Mouse (Mus musculus): ENCODE results near the gene Trim11.

The Trim11 gene

DNA sequence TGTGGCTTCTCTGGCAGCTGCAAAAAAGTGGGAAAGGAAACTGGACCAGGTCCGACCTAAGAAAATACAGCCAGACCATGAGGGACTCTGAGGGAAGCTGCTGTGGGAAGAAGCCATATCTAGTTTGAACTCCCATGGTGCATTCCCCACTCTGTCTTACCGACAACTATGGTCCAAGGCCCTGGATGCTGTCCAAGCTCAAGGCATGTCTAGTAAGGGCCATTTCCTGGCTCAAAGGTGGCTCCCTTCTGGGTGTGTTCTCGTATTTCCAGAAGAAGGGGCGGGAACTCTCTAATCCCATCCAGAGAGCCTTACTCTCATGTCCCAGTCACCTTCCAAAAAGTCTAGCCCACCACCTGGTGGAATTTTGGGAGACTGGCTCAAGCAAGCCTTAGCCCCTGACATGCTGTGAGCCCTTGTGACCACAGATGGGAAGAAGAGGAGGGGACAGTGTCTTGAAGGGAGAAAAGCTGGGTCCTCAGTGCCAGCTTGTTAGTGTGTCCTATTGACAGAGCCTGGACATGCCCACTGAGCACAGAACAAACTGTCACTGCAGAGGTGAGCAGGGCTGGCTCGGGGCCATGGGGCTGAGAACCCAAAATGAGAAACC, 2.6 kb downstream of the Trim11 start:
- DNase-seq (ENCODE audit: low read depth), result peak; percentile 34

GRCm38 (mm10) chr11:58981541-58982447, 3.9 kb downstream of the Trim11 start:
- peak; percentile 54 for DNase-seq (ENCODE audit: low read depth)

- DNase-seq (ENCODE audit: low read depth), result no peak
These were observed 4.7 kb downstream of the Trim11 start for GRCm38 (mm10) chr11:58982471-58983097.

DNA sequence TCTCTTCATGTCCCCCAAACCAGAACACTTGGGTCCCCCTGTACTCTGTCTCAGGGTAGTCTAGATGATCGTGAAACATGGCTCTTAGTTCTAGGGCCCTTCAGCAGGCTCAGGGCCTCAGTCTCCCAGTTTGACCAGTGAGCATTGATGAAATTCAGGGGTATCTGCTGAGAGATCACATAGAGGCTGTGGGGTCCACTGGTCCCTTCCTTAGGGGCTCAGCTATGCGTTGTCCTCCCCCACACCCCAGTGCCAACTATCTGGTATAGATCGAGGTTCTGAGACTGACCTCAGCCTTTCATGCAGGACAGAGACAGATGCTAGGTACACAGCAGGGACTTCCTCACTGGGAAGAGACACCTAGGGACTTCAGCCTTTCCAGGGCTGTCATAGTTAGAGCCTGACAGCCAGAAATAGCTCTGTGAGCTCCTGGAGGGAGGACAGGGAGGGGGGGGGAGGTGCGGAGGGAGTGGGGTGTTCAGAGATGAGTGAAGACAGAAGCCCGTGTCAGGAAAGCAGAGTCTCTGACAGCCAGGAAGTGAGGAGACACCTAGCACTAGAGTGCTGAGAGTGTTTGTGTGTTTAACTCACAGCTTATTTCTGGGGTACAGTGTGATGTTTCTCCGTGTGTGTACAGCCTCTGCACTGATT, 5.9 kb downstream of the Trim11 start:
- no peak for DNase-seq (ENCODE audit: low read depth)

DNA sequence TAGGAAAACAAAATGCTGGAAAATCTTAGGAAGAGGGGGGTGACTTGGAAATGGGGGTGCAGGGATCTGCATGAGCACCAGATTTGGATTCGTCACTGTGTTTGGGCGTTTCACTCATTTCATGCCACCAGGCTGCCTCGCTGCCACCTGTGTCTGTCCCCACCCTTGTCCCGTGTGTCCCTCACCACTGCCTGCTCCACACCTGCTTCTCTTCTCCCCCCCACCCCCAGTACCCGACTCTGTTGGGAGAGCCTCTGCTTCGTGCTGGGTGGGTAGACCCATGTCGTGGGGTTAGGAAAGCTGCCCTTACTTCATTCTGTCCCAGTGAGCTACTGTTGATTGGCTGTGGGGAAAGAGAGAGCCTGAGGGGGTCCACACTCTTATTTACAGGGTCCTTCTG, 6.8 kb downstream of the Trim11 start:
- no peak for DNase-seq (ENCODE audit: low read depth)

DNA sequence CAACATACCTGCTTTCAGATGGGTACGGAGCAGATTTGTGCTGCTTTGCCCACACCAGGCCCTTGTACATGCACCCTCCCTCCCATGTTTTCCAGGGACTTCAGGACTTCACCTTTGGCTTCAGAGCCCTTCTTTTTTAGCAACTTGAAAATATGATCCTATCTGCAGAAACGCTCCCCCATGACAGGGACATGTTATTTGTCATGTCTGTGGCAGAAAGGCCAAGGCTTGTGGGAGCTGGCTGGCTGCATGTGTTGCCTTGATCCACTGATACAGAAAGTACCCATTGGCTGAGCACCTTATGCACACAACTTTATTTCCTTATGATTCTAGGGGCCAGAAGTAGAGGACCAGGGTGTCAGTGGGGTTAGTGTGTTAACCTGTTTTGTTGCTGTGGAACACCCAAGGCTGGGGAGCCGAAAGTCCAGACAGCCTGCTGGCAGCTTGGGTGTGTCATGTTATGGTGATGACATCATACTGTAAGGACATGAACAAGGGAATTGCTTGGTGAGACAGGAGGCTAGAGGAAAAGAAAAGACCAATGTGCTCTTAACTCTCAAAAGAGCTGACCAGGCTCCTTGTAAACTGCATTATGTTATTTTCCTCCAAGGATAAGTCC, 7.5 kb downstream of the Trim11 start:
- no peak for DNase-seq (ENCODE audit: low read depth)

- DNase-seq (ENCODE audit: low read depth), result no peak
These were observed 11.3 kb downstream of the Trim11 start for GRCm38 (mm10) chr11:58989166-58989565.

DNA sequence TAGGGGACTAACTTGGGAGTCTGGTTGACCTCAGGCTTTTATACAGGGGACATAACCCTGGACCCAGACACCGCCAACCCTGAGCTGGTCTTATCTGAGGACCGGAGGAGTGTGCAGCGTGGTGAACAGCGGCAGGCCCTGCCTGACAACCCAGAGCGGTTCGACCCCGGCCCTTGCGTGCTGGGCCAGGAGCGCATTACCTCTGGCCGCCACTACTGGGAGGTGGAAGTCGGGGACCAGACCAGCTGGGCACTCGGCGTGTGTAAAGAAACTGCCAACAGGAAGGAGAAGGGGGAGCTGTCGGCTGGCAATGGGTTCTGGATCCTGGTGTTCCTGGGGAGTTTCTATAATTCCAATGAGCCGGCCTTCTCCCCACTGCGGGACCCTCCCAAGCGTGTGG, 12.2 kb downstream of the Trim11 start:
- DNase-seq (ENCODE audit: low read depth), result no peak

DNA sequence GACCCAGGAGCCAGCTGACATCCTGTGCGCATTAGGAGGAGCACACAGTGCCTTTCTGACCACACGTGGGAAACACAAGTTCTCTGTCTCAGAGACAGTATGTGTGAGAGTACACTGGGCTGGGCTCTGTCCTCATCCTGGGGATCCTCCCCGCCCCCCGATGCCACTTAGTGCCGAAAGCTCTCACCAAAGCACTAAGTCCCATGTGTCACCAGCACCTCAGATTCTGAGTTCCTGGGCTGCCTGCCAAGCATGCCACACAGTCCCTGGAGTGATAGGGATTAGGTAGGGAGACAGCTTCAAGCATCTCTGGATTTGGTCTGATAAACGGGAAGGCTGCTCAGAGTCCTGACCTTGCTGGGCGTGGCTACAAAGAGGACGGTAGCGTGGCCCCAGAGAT, 12.9 kb downstream of the Trim11 start:
- DNase-seq (ENCODE audit: low read depth), result no peak

- DNase-seq (ENCODE audit: low read depth), result no peak
These were observed 14.0 kb downstream of the Trim11 start for GRCm38 (mm10) chr11:58991911-58992310.

- DNase-seq (ENCODE audit: low read depth), result no peak
These were observed 15.3 kb downstream of the Trim11 start for GRCm38 (mm10) chr11:58993091-58993670.

DNA sequence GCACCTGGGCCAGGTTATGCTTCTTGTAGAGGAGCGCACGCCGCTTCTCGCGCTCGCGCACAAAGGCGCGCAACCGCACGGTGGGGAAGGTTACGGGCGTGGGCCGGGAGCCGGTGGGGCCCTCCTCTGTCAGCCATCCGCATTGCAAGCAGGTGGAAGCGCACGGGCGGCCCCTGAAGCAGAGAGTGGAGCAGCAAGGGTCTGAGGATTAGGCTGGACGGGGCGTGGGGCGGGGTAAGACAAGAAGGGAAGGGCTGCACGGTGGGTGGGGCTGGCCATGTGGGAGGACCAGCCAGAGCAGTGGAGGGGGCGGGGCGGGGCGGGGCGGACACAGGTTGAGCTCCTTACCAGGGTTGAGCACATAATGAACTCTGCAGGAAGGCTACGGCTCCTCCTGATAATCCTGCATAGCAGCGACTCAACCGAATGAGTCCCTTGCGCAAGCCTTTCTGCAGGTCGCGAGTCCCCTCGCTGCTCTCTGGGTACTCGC, 16.5 kb downstream of the Trim11 start:
- DNase-seq (ENCODE audit: low read depth), result no peak

- no peak for DNase-seq (ENCODE audit: low read depth)
These were observed 17.3 kb downstream of the Trim11 start for GRCm38 (mm10) chr11:58995061-58995806.

DNA sequence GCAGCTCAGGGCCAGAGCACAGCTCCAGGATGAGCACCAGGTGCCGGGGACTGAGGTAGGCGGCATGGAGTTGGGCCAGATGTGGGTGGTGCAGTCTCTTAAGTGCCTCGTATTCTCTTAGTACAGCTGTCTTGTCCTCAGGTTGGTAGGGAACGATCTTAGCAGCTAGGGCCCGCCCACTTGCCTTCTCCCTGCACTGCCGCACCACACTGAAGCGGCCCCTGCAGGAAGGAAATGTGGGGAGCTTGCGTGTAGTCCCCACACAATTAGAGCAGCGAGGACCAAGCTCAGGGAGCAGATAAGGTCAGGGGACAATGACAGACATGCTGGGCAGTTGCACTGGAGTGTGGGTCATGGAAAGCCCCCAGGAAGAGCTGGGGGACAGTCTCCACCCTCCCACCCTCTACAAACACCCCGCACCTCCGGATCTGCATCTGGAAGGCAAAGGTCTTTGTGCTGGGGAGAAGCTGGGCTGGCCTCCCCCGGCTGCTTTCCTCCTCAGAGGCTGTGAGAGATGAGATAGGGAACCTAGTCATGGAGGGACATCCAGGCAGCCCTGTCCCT, 18.0 kb downstream of the Trim11 start:
- DNase-seq (ENCODE audit: low read depth), result no peak

GRCm38 (mm10) chr11:58997541-58997940, 19.6 kb downstream of the Trim11 start:
- no peak for DNase-seq (ENCODE audit: low read depth)

DNA sequence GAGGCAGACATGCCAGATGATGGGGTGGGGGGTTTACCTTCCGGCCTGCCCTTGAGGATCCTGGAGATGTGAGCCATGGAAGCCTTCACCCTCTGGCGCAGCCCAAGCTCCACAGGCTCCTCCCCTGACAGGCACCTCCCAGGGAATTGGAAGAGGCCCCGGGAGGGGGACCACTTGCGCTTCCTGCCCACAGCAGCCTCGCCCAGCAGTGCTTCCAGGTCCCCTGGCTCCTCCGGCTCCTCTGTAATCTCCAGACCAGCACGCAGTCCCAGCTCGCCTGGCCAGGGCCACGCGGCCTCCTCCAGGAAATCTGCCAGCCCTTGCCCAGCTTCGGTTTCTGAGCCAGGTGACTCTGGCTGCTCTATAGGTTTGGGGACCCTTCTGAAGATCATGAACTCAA, 21.3 kb downstream of the Trim11 start:
- peak; percentile 8 for DNase-seq (ENCODE audit: low read depth)

DNA sequence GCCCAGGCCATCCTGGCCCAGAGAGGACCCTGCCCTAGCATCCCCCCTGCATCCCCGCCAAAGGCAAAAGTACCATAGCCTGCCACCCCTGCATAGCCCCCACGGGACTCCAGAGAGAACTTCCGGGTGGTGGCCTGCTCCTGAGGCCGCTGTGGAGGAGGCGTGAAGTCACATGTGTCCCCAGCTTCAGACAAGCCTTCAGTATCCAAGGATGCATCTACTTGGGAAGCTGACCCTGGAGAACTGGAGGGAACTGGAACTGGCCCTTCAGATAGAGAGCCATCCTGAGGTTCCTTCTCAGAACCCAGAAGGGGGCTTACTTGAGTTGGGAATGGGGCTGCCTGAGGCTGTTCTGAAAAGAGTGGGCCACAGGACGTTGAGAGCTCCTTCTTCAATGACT, 21.9 kb downstream of the Trim11 start:
- DNase-seq (ENCODE audit: low read depth), result no peak

- DNase-seq (ENCODE audit: low read depth), result no peak
These were observed 22.7 kb downstream of the Trim11 start for GRCm38 (mm10) chr11:59000635-59001034.

GRCm38 (mm10) chr11:59002327-59003079, 24.6 kb downstream of the Trim11 start:
- DNase-seq (ENCODE audit: low read depth), result no peak

DNA sequence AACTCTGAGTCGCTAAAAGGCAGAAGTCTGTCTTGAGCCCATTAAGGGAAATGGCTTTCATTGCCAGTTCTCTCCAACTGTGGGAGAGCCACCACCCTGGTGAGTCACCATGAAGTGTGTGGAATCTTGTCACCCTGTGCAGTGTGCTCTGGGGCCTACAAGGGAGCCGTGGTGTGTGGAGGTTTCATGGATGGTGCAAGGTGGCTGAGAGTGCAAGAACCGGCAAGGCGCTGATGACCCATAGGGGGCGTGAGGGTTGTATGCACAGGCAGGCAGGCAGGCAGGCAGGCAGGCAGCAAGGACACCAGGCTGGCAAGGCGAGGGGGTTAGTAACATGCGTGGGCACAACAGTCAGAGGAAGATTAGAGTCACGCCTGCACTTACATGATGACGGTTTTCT, 37.2 kb downstream of the Trim11 start:
- peak; percentile 44 for DNase-seq (ENCODE audit: low read depth)
